Mouse (Mus musculus) brain, embryonic 14.5 days (tissue): Measurements from ENCODE around the gene Mrpl28.
A peak's percentile ranks its signal among the peaks of the same experiment; 100 is the strongest.

ENCODE experiments used
- CTCF ChIP-seq: fragments of 200-500 bp; IDR thresholded peaks from 2 replicates; pipeline ENCODE4 v1.5.1; 2012; ENCODE audit warnings: inconsistent platforms, mild to moderate bottlenecking, moderate library complexity, borderline replicate concordance; ENCODE audit not compliant: insufficient read depth, insufficient read length; ENCODE audit errors: extremely low read depth
- POLR2A ChIP-seq: fragments of 200-500 bp; IDR thresholded peaks from 2 replicates; pipeline ENCODE4 v1.6.1; 2012; ENCODE audit warnings: mild to moderate bottlenecking, inconsistent platforms, borderline replicate concordance; ENCODE audit not compliant: poor library complexity, insufficient read depth, insufficient read length, severe bottlenecking; ENCODE audit errors: extremely low read depth

DNA sequence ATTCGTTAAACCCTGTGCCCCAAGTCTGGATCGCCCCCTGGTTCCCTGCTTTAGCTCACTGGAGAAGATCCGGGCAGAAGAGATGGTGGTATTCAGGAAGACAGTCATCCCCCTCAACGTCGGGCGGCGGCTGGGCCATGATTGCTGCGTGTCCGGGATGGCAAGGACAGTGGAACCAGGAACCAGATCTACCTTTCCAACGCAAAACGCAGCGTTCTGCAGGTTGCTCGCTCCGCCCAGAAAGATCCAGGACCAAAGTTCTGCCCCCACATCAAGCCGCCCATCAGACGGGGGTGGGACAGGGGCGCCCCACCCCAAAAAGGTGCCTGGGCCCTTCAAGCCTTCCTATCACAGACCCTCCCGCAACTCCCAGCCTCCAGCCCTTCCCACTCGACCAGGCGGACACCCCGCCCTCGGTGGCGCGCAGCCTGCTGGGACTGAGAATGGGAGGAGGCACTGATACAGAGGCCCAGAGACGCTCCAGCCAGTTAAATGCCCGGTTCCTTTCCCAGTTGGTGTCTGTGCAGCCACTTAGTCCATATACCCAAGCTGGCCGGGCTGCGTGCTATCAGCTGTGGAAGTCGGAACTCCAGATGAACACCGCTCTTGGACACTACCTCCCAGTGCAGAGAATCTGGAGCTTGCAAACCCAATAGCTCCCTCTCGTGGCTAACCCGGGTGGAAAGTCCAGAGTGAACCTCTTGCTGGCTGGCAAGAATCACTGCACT is 33.2 kb upstream of the Mrpl28 start, which contains the start of gene Decr2:
- peak; percentile 92 for TF ChIP-seq CTCF
- 0 out of 2 replicates have a peak, but pooled peaks have one; percentile 31 for TF ChIP-seq POLR2A
